Mouse (Mus musculus): ENCODE measurements at regions not wholly inside any gene's neighbourhood (a gene's known extent, or its start where the extent isn't known, plus 50 kb on each side); places are given as distances from the start of the nearest gene placed in this dataset.

DNA sequence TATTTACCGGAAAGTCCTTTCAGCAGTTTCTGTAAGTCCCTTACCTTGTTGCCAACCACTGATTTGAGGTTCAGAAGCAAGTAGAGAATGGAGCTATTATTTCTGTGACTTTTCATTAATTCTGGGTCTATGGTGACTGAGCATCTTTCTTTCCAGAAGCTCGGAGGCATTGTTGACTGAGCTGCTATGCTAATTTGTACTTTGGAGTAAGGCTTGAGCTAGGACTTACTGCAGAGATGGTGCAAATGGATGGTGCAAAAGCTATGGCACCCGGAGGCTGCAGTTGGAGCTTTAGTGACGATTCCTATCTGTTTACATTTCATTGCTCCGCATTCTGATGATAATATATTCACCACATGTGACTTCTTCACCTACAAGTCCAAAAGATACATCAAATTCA is 266.2 kb downstream of the Spry2 start:
- no peak for ATAC-seq (ENCODE audit: insufficient number of reproducible peaks, low FRiP score, low TSS enrichment, low read depth)
- no peak overlapping the region for H3K27ac ChIP-seq (replicated peaks)
- no peaks in the 10 kb centered on the region for H3K9me3 ChIP-seq (replicated peaks)
- H3K4me2 ChIP-seq (replicated peaks): no peak overlapping the region
- no peak overlapping the region for H3K4me3 ChIP-seq (replicated peaks)
- no peaks in the 10 kb centered on the region for H3K36me3 ChIP-seq
- 89% methylated on average over 5 of the region's 5 CpGs for WGBS
- H3K4me1 ChIP-seq: no peaks in the 10 kb centered on the region
- H3K27me3 ChIP-seq: no peaks in the 10 kb centered on the region
- no peak overlapping the region for H3K9ac ChIP-seq

DNA sequence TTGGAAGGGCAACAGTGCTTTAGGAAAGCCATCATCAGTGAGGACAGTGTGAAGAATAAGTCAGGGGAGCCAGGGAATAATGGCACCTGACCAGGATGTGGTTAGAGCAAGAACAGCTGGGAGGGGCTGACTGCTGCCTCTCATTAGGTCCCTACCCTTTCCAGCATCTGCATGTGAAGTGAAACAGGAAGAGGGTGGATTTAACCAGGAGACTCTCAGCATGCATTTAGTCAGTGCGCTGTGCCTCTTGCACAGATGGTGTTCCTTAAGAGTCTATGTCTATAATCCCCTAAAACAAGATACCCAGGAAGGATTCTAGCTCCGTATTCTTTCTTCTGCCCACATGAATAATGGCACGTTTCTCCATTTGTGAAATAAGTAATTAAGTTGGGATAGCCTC is 267.9 kb downstream of the Spry2 start:
- Histone ChIP-seq H3K9ac (no peak overlapping the region), H3K9me3 (replicated peaks) (no peaks in the 10 kb centered on the region), H3K36me3 (no peaks in the 10 kb centered on the region), H3K4me2 (replicated peaks) (no peak overlapping the region), H3K27me3 (no peaks in the 10 kb centered on the region), H3K4me3 (replicated peaks) (no peak overlapping the region), H3K27ac (replicated peaks) (0 out of 2 replicates have a peak overlapping the region, but pooled peaks have one; percentile 51), H3K4me1 (no peaks in the 10 kb centered on the region)
- 37% methylated on average over 3 of the region's 3 CpGs for WGBS
- ATAC-seq (ENCODE audit: insufficient number of reproducible peaks, low FRiP score, low TSS enrichment, low read depth): no peak

DNA sequence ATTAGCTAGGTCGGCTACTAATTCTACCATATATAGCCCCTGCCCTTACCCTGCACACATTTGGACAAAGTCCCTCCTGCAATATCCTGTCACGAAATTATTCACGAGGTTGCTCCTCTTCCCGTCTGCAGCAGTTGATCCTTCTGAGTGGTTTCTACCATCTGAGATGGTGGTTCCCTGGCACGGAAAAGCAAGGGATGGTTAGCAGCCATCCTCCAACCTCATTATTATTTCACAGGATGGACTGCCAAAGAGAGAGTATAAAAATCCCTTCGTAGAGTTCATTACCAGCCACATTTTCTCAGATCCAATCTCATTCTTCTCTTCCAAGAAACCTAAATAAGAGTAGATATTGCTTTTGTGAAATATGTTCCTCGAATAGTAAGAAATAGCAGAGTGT is 272.2 kb downstream of the Spry2 start:
- no peak overlapping the region for H3K4me3 ChIP-seq (replicated peaks)
- H3K27ac ChIP-seq (replicated peaks): no peak overlapping the region
- ATAC-seq (ENCODE audit: insufficient number of reproducible peaks, low FRiP score, low TSS enrichment, low read depth): no peak
- no peak overlapping the region for H3K9ac ChIP-seq
- no peak overlapping the region for H3K4me2 ChIP-seq (replicated peaks)
- no peaks in the 10 kb centered on the region for H3K36me3 ChIP-seq
- H3K4me1 ChIP-seq: no peaks in the 10 kb centered on the region
- 69% methylated on average over 7 of the region's 7 CpGs for WGBS
- no peaks in the 10 kb centered on the region for H3K9me3 ChIP-seq (replicated peaks)
- H3K27me3 ChIP-seq: no peaks in the 10 kb centered on the region

DNA sequence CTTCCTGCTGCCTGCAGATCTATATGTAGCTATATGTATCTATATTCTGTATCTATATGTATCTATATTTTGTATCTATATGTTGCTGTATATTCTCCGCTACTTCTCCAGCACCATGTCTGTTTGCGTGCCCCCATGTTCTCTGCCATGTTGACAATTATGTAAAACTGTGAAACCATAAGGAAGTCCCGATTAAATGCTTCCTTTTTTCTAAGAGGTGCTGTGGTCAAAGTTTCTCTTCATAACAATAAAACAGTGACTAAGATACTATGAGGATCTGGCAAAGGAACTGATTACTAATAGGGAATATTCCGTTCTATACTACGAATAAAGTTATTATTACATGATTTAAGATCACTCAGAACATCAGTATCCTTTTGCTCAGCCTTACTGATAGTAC is 274.5 kb downstream of the Spry2 start:
- ATAC-seq (ENCODE audit: insufficient number of reproducible peaks, low FRiP score, low TSS enrichment, low read depth): no peak
- H3K4me1 ChIP-seq: no peaks in the 10 kb centered on the region
- 94% methylated on average over 5 of the region's 5 CpGs for WGBS

DNA sequence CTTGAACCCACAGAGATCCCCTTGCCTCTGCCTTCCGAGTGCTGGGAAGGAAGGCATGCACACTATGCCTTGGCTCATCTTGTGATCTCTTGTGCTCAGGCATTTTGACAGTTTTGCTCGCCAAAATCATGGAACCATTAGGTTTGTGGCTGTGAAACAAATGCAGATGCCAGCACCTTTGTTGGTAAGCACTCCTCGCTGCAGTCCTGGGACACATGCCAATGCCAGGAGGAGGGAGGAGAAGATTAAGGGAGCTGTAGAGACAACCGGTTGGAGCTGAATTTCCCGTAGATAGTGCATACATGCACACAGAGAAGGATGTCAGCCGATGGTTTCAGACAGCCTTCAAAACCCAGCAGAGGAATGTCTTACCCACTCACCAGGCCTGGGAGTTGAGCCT is 275.5 kb downstream of the Spry2 start:
- H3K27ac ChIP-seq (replicated peaks): no peak overlapping the region
- H3K27me3 ChIP-seq: no peaks in the 10 kb centered on the region
- H3K4me2 ChIP-seq (replicated peaks): no peak overlapping the region
- no peak for ATAC-seq (ENCODE audit: insufficient number of reproducible peaks, low FRiP score, low TSS enrichment, low read depth)
- WGBS: 50% methylated on average over 6 of the region's 6 CpGs
- H3K9me3 ChIP-seq (replicated peaks): no peaks in the 10 kb centered on the region
- H3K36me3 ChIP-seq: no peaks in the 10 kb centered on the region
- H3K9ac ChIP-seq: no peak overlapping the region
- no peak overlapping the region for H3K4me3 ChIP-seq (replicated peaks)
- H3K4me1 ChIP-seq: no peaks in the 10 kb centered on the region

More for the DNA sequence above, 274.5 kb downstream of the Spry2 start:
- Histone ChIP-seq H3K4me3 (replicated peaks) (no peak overlapping the region), H3K36me3 (no peaks in the 10 kb centered on the region), H3K27ac (replicated peaks) (no peak overlapping the region), H3K9me3 (replicated peaks) (no peaks in the 10 kb centered on the region), H3K9ac (no peak overlapping the region), H3K27me3 (no peaks in the 10 kb centered on the region), H3K4me2 (replicated peaks) (no peak overlapping the region)

DNA sequence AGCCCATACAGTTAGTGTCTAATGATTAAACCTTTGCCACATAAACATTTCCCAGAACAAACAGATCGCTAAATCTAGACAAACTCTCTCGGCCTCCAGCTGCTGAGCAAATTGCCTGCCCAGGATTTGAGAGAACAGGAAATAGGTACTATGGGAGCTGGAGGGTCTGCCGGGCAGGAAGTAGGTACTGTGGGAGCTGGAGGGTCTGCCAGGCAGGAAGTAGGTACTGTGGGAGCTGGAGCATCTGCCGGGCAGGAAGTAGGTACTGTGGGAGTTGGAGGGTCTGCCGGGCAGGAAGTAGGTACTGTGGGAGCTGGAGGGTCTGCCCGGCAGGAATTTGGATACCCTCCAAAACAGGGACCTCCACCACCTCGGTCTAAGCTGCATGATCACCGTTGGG is 277.2 kb downstream of the Spry2 start:
- WGBS: 82% methylated on average over 8 of the region's 8 CpGs
- Histone ChIP-seq H3K9me3 (replicated peaks) (no peaks in the 10 kb centered on the region), H3K27me3 (no peaks in the 10 kb centered on the region), H3K9ac (no peak overlapping the region), H3K4me3 (replicated peaks) (no peak overlapping the region), H3K4me1 (no peaks in the 10 kb centered on the region), H3K4me2 (replicated peaks) (no peak overlapping the region), H3K27ac (replicated peaks) (no peak overlapping the region), H3K36me3 (no peaks in the 10 kb centered on the region)
- ATAC-seq (ENCODE audit: insufficient number of reproducible peaks, low FRiP score, low TSS enrichment, low read depth): no peak

DNA sequence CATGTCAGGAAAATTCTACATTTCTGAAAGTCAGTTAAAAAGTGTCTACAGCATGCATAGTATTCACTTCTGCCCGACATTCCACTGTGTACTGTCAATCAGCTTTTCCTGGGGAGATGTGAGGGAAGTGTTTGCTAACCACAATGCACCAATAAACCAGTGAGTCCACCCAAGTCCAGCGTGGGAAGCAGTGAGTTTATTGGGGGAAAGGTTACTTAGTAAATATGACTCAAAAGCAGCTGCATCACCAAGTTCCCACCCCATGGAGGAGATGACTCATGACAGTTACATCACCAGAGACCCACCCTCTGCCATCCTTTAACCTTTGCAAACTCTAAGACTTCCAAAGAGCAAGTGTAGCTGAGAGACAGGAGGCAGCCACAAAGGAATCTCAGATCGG is 280.9 kb downstream of the Spry2 start:
- Histone ChIP-seq H3K4me1 (no peaks in the 10 kb centered on the region), H3K9ac (no peak overlapping the region), H3K27me3 (no peaks in the 10 kb centered on the region), H3K4me2 (replicated peaks) (no peak overlapping the region), H3K27ac (replicated peaks) (no peak overlapping the region), H3K36me3 (no peaks in the 10 kb centered on the region), H3K9me3 (replicated peaks) (no peaks in the 10 kb centered on the region), H3K4me3 (replicated peaks) (no peak overlapping the region)
- WGBS: 59% methylated on average over 3 of the region's 3 CpGs
- no peak for ATAC-seq (ENCODE audit: insufficient number of reproducible peaks, low FRiP score, low TSS enrichment, low read depth)

DNA sequence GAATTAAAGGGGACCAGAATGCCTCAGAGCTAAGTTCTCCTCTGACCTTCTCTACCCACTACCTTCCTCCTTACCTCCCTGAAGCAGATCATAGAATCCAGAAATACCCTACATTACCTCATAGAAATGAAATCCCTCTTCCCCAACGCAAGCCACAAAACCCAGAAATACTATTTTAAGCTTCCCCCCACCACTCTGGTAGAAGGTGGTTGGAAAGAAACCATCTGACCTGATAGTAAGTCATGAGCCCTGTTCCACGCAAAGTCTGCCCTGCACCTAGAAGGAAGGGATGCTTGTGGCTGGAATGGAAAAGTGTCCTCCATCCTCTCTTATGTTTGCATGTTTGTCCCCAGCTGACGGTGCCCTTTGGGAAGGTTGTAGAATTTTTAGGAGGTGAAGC is 283.8 kb downstream of the Spry2 start:
- Histone ChIP-seq H3K4me1 (no peaks in the 10 kb centered on the region), H3K9me3 (replicated peaks) (no peaks in the 10 kb centered on the region), H3K4me2 (replicated peaks) (no peak overlapping the region), H3K27ac (replicated peaks) (no peak overlapping the region), H3K36me3 (no peaks in the 10 kb centered on the region), H3K9ac (no peak overlapping the region), H3K27me3 (no peaks in the 10 kb centered on the region), H3K4me3 (replicated peaks) (no peak overlapping the region)
- WGBS: 80% methylated on average over 3 of the region's 3 CpGs
- no peak for ATAC-seq (ENCODE audit: insufficient number of reproducible peaks, low FRiP score, low TSS enrichment, low read depth)

DNA sequence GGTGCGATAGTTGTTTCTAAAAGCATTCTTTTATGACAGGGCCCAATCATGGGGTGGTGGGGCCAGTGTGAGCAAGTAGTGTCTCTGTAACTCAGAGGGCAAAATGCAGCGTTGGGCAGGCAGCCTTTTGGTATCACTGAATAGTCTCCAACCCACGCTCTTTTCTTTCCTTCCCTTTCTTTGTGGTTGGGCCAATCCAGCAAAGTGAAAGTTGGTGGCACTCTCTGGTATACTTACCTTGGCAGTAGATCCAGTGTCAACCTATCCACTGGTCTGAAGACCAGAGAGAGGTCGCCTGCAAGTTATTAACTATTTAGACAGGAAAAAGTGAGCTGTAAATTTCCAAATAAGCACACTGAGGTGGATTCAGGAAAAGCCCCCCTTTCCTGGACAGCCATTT is 287.8 kb downstream of the Spry2 start:
- WGBS: 80% methylated on average over 4 of the region's 4 CpGs
- H3K27me3 ChIP-seq: no peaks in the 10 kb centered on the region
- H3K27ac ChIP-seq (replicated peaks): no peak overlapping the region
- H3K4me2 ChIP-seq (replicated peaks): no peak overlapping the region
- no peak overlapping the region for H3K4me3 ChIP-seq (replicated peaks)
- no peak overlapping the region for H3K9ac ChIP-seq
- no peaks in the 10 kb centered on the region for H3K9me3 ChIP-seq (replicated peaks)
- H3K36me3 ChIP-seq: no peaks in the 10 kb centered on the region
- no peaks in the 10 kb centered on the region for H3K4me1 ChIP-seq
- no peak for ATAC-seq (ENCODE audit: insufficient number of reproducible peaks, low FRiP score, low TSS enrichment, low read depth)

DNA sequence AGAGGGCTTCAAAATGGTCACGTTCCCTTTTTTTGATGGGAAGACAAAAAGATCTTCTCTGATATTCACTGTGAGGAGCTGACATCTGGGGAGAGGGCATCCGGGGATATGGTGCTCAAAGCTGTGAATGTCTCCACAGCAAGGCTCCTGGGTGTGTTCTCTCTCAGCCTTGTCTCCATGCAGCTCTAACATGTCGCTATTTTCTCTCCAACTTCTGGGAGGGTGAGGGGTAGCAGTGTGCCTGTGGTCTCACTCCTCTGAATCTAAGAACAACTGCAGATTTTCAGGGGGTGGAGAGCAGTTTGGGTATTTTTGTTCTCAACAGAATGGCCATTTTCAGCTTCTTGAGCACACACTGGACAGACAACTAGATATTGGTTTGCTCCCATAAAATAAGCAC is 290.1 kb downstream of the Spry2 start:
- no peaks in the 10 kb centered on the region for H3K4me1 ChIP-seq
- no peaks in the 10 kb centered on the region for H3K36me3 ChIP-seq
- H3K4me3 ChIP-seq (replicated peaks): no peak overlapping the region
- H3K9me3 ChIP-seq (replicated peaks): no peaks in the 10 kb centered on the region
- WGBS: 71% methylated on average over 3 of the region's 3 CpGs
- H3K4me2 ChIP-seq (replicated peaks): no peak overlapping the region
- H3K27ac ChIP-seq (replicated peaks): no peak overlapping the region
- no peaks in the 10 kb centered on the region for H3K27me3 ChIP-seq
- H3K9ac ChIP-seq: no peak overlapping the region
- no peak for ATAC-seq (ENCODE audit: insufficient number of reproducible peaks, low FRiP score, low TSS enrichment, low read depth)

DNA sequence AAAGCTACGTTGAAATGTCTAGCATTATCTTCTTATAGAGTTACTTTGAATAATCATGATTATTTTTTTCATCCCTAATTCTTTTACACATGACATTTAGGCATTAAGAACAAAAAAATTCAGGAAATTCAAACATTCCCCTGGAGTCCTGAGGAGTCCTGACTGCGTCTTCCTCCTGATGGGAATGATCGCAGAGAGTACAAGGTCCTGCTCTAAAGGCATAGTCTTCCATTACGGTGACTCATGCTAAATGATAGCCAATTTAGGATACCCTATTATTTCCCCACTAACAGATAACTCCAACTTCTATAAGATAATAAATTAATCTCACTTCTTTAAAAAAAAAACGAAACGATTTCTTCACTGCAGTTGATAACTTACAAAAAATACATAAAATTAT is 292.2 kb downstream of the Spry2 start:
- Histone ChIP-seq H3K9me3 (replicated peaks) (no peaks in the 10 kb centered on the region), H3K9ac (no peak overlapping the region), H3K27ac (replicated peaks) (no peak overlapping the region), H3K4me2 (replicated peaks) (no peak overlapping the region), H3K36me3 (no peaks in the 10 kb centered on the region), H3K4me3 (replicated peaks) (no peak overlapping the region), H3K4me1 (no peaks in the 10 kb centered on the region; the same call in 1 of the 2 replicates), H3K27me3 (no peaks in the 10 kb centered on the region)
- WGBS: 87% methylated on average over 6 of the region's 6 CpGs
- no peak for ATAC-seq (ENCODE audit: insufficient number of reproducible peaks, low FRiP score, low TSS enrichment, low read depth)

DNA sequence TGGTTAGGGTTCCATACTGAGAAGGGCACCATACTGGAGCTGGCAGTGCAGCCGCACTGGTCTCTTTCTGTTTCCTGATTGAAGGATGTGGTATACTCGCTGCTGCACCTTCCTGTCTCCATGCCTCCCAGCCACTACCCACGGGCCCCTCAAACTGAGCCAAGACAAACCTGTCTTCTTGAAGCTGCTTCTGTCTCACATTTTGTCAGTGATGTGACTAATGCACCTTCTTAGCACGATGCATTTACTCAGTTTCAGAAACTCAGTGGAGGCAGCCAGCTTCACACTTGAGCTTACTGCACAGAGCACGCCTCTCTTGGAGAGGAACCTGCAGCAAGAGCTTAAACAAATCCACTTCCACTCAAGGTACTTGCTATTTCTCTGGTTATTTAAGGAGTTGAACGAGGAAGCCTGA is 293.6 kb downstream of the Spry2 start:
- WGBS: 59% methylated on average over 6 of the region's 6 CpGs
- H3K27ac ChIP-seq (replicated peaks): no peak overlapping the region
- no peak overlapping the region for H3K4me3 ChIP-seq (replicated peaks)
- H3K4me2 ChIP-seq (replicated peaks): no peak overlapping the region
- H3K9me3 ChIP-seq (replicated peaks): no peaks in the 10 kb centered on the region
- no peak for ATAC-seq (ENCODE audit: insufficient number of reproducible peaks, low FRiP score, low TSS enrichment, low read depth)
- H3K36me3 ChIP-seq: no peaks in the 10 kb centered on the region
- H3K4me1 ChIP-seq: no peaks in the 10 kb centered on the region; the same call in 1 of the 2 replicates
- H3K9ac ChIP-seq: no peak overlapping the region
- H3K27me3 ChIP-seq: no peaks in the 10 kb centered on the region

All from embryonic facial prominence, embryonic 15.5 days (tissue).